Mouse (Mus musculus): ENCODE measurements around the gene Sap25.
A peak's percentile ranks its signal among the peaks of the same experiment; 100 is the strongest.

The Sap25 gene

GRCm38 (mm10) chr5:137663057-137663456 lies 21.9 kb downstream of the Sap25 start:
- DNase-seq (ENCODE audit: low spot score), result no peak

- no peak for DNase-seq (ENCODE audit: low spot score)
Measured at GRCm38 (mm10) chr5:137668971-137669370, 27.8 kb downstream of the Sap25 start.

GRCm38 (mm10) chr5:137670240-137670639 lies 29.1 kb downstream of the Sap25 start:
- DNase-seq (ENCODE audit: low spot score), result no peak

GRCm38 (mm10) chr5:137671443-137672240 lies 30.5 kb downstream of the Sap25 start:
- no peak for DNase-seq (ENCODE audit: low spot score)

- no peak for DNase-seq (ENCODE audit: low spot score)
Measured at GRCm38 (mm10) chr5:137672361-137672760, 31.2 kb downstream of the Sap25 start.

GRCm38 (mm10) chr5:137673015-137673414 lies 31.9 kb downstream of the Sap25 start:
- DNase-seq (ENCODE audit: low spot score), result no peak

GRCm38 (mm10) chr5:137674786-137675185 lies 33.7 kb downstream of the Sap25 start:
- no peak for DNase-seq (ENCODE audit: low spot score)

GRCm38 (mm10) chr5:137677859-137678258 lies 36.7 kb downstream of the Sap25 start:
- no peak for DNase-seq (ENCODE audit: low spot score)

- DNase-seq (ENCODE audit: low spot score), result no peak
Measured at GRCm38 (mm10) chr5:137678736-137679135, 37.6 kb downstream of the Sap25 start.

- no peak for DNase-seq (ENCODE audit: low spot score)
Measured at GRCm38 (mm10) chr5:137679726-137680125, 38.6 kb downstream of the Sap25 start.

- DNase-seq (ENCODE audit: low spot score), result no peak
Measured at GRCm38 (mm10) chr5:137682526-137682925, 41.4 kb downstream of the Sap25 start.

- no peak for DNase-seq (ENCODE audit: low spot score)
Measured at GRCm38 (mm10) chr5:137683388-137684293, 42.5 kb downstream of the Sap25 start.

- DNase-seq (ENCODE audit: low spot score), result peak; percentile 100
Measured at GRCm38 (mm10) chr5:137684294-137685123, 43.4 kb downstream of the Sap25 start, which contains the start of gene Agfg2. Agfg2 (minus strand) TSS chr5:137684726.

- DNase-seq (ENCODE audit: low spot score), result no peak
Measured at GRCm38 (mm10) chr5:137685653-137686052, 44.5 kb downstream of the Sap25 start.

GRCm38 (mm10) chr5:137686127-137686790 lies 45.1 kb downstream of the Sap25 start:
- no peak for DNase-seq (ENCODE audit: low spot score)

- no peak for DNase-seq (ENCODE audit: low spot score)
Measured at GRCm38 (mm10) chr5:137689974-137690373, 48.8 kb downstream of the Sap25 start.

GRCm38 (mm10) chr5:137690531-137690930 lies 49.4 kb downstream of the Sap25 start:
- DNase-seq (ENCODE audit: low spot score), result no peak

GRCm38 (mm10) chr5:137691881-137692280 lies 50.7 kb downstream of the Sap25 start:
- no peak for DNase-seq (ENCODE audit: low spot score)
